Mouse (Mus musculus) heart, adult 2 months (tissue): ENCODE results near the gene Foxl2. TPM values are rescaled to one million over a fixed set of nuclear protein-coding genes. Genes with fewer than 3 reads are reported as not detected.

Experiments used
- DNase-seq, 2 experiments: peaks; one replicate each; pipeline ENCODE4 v3.0.0; 2021
- H3K27ac ChIP-seq: fragments of 200-600 bp; 2 replicates; pipeline ENCODE4 v1.8.1; 2022
- H3K27me3 ChIP-seq: fragments of 200-500 bp; 2 replicates; pipeline ENCODE4 v1.6.1; 2012; ENCODE audit warnings: mild to moderate bottlenecking, low read length, inconsistent platforms, mixed read lengths; ENCODE audit not compliant: control insufficient read depth, insufficient read depth
- H3K36me3 ChIP-seq: fragments of 200-500 bp; 2 replicates; pipeline ENCODE4 v1.6.1; 2012; ENCODE audit warnings: low read length, inconsistent platforms; ENCODE audit not compliant: control insufficient read depth, insufficient read depth
- H3K4me1 ChIP-seq: fragments of 200-500 bp; 2 replicates; pipeline ENCODE4 v1.6.1; 2011; ENCODE audit warnings: low read length; ENCODE audit not compliant: control insufficient read depth, insufficient read depth
- H3K4me3 ChIP-seq: fragments of 200-600 bp; 2 replicates; pipeline ENCODE4 v1.8.1; 2022
- H3K79me2 ChIP-seq: fragments of 200-500 bp; replicated peaks from 2 replicates; pipeline ENCODE4 v1.6.1; 2012; ENCODE audit warnings: mild to moderate bottlenecking, inconsistent platforms, low read length, moderate library complexity, mixed read lengths; ENCODE audit not compliant: control insufficient read depth, insufficient read depth
- H3K9ac ChIP-seq: fragments of 200-500 bp; 2 replicates; pipeline ENCODE4 v1.6.1; 2012; ENCODE audit warnings: low read depth, mild to moderate bottlenecking, control low read depth, inconsistent platforms, low read length, mixed read lengths
- CTCF ChIP-seq: fragments of 200-600 bp; IDR thresholded peaks from 2 replicates; pipeline ENCODE4 v1.8.1; 2022; ENCODE audit warnings: antibody characterized with exemption, mild to moderate bottlenecking, moderate library complexity
- EP300 ChIP-seq: fragments of 200-500 bp; IDR thresholded peaks from 2 replicates; pipeline ENCODE4 v1.6.1; 2011; ENCODE audit warnings: low read depth, low read length, control low read depth; ENCODE audit not compliant: insufficient read depth
- POLR2A ChIP-seq: fragments of 200-500 bp; IDR thresholded peaks from 2 replicates; pipeline ENCODE4 v1.6.1; 2011; ENCODE audit warnings: mild to moderate bottlenecking, low read depth, low read length, control low read depth; ENCODE audit not compliant: insufficient read depth
- WGBS: fragments of 180-500 bp; shearing (Covaris S2); methylation state at CpG from one replicate; pipeline ENCODE4 v1.1.7; 2018; 5-methylcytosine and 5-hydroxymethylcytosine counted together
- intact Hi-C: fragments of 180-260 bp; cut with DNase I; formaldehyde crosslinking; loops from one replicate; pipeline ENCODE4 v1.15.1; 2025
- polyA plus RNA-seq: library from polyadenylated mRNA; depleted of rRNA; stranded (reverse); fragments of >200 nt; gene quantifications from 2 replicates; pipeline ENCODE4 v1.2.3, GENCODE M21; 2012
- total RNA-seq, 2 experiments: library from RNA; stranded (reverse); gene quantifications; 2 replicates each; pipeline ENCODE4 v1.2.3; 2021

The Foxl2 gene
- total and polyA plus RNA-seq, 3 experiments = not detected

GRCm38 (mm10) chr9:98935190-98935909 lies 19.7 kb upstream of the Foxl2 start:
- intact Hi-C loops = no loop called here
- 20% methylated on average over 16 of the region's 16 CpGs for WGBS
- no peak for DNase-seq
- H3K36me3 ChIP-seq = no peaks in the 10 kb centered on the region
- H3K79me2 ChIP-seq = no peaks in the 10 kb centered on the region
- TF ChIP-seq EP300 (no peak), CTCF (no peak), POLR2A (no peak)
- no peak overlapping the region for H3K4me3 ChIP-seq
- no peak overlapping the region for H3K27ac ChIP-seq
- H3K9ac ChIP-seq = no peak overlapping the region
- no peaks in the 10 kb centered on the region for H3K4me1 ChIP-seq
- peaks cover 1% of the 10 kb centered on the region; the same call in 1 of the 2 replicates for H3K27me3 ChIP-seq

DNA sequence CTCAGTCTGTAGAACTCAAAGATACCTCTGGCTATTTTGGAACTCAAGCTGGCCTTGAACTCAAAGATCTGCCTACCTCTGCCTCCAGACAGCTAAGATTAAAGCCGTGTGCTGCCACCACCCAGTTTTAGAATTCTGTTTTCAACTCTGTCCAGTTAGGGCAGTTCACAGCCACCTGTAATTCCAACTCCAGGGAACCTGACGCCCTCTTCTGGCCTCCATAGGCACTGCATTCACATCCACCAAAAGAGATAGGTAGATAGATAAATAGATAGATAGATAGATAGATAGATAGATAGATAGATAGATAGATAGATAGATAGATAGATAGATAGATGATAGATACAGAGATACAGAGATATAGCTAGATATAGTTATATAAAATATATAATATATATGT lies 15.8 kb upstream of the Foxl2 start:
- Histone ChIP-seq H3K4me3 (no peak overlapping the region), H3K9ac (no peak overlapping the region), H3K36me3 (no peaks in the 10 kb centered on the region), H3K79me2 (no peaks in the 10 kb centered on the region), H3K4me1 (no peaks in the 10 kb centered on the region), H3K27ac (no peak overlapping the region), H3K27me3 (no peaks in the 10 kb centered on the region)
- WGBS = 12% methylated on average over 2 of the region's 2 CpGs
- intact Hi-C loops = no loop called here
- DNase-seq = no peak
- TF ChIP-seq EP300 = no peak
- TF ChIP-seq POLR2A = no peak
- peak; percentile 59 for TF ChIP-seq CTCF

GRCm38 (mm10) chr9:98952171-98953050 lies 2.7 kb upstream of the Foxl2 start:
- intact Hi-C loops = no loop called here
- H3K36me3 ChIP-seq = no peaks in the 10 kb centered on the region
- H3K4me1 ChIP-seq = peaks cover 2% of the 10 kb centered on the region; the same call in 1 of the 2 replicates
- H3K4me3 ChIP-seq = no peak overlapping the region
- no peak for DNase-seq
- under 1% methylated on average over 40 of the region's 40 CpGs for WGBS
- H3K79me2 ChIP-seq = no peaks in the 10 kb centered on the region
- no peak overlapping the region for H3K9ac ChIP-seq
- H3K27ac ChIP-seq = no peak overlapping the region
- TF ChIP-seq CTCF = no peak
- TF ChIP-seq EP300 = no peak
- TF ChIP-seq POLR2A = no peak
- peaks cover 49% of the 10 kb centered on the region for H3K27me3 ChIP-seq

- H3K27ac ChIP-seq = no peak overlapping the region
- intact Hi-C loops = no loop called here
- DNase-seq = no peak
- TF ChIP-seq POLR2A (no peak), EP300 (no peak), CTCF (no peak)
- no peaks in the 10 kb centered on the region for H3K36me3 ChIP-seq
- H3K4me3 ChIP-seq = no peak overlapping the region
- H3K27me3 ChIP-seq = peaks cover 50% of the 10 kb centered on the region
- H3K4me1 ChIP-seq = peaks cover 2% of the 10 kb centered on the region; the same call in 1 of the 2 replicates
- WGBS = 4% methylated on average over 4 of the region's 4 CpGs
- no peaks in the 10 kb centered on the region for H3K79me2 ChIP-seq
- no peak overlapping the region for H3K9ac ChIP-seq
Measured at GRCm38 (mm10) chr9:98953291-98953690, 1.8 kb upstream of the Foxl2 start.

DNA sequence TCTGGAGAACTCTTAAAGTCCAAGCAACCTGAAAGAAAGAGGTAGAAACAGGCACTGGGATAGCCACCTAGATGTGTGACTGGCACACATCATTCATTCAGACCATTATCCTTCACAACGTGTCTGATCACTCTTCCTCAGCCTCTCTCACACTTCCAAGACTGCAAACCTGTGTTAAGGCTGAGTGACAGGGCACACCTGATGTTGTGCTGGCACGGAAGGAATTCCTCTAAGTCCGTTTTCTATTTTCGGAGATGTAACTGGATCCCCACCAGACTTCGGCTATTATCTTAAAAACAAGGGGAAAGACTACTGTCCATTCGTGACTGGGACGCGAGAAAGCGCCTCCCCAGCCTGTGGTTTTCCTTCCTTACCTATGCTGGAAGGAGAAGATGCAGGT lies 1.3 kb upstream of the Foxl2 start:
- TF ChIP-seq EP300 = no peak
- TF ChIP-seq POLR2A = no peak
- no peak for TF ChIP-seq CTCF
- intact Hi-C loops = no loop called here
- H3K4me3 ChIP-seq = no peak overlapping the region
- WGBS = 7% methylated on average over 9 of the region's 9 CpGs
- no peak overlapping the region for H3K27ac ChIP-seq
- H3K9ac ChIP-seq = no peak overlapping the region
- H3K79me2 ChIP-seq = no peaks in the 10 kb centered on the region
- no peaks in the 10 kb centered on the region for H3K36me3 ChIP-seq
- peaks cover 51% of the 10 kb centered on the region for H3K27me3 ChIP-seq
- H3K4me1 ChIP-seq = peaks cover 2% of the 10 kb centered on the region; the same call in 1 of the 2 replicates
- no peak for DNase-seq
